Mouse (Mus musculus) WW6 (cell line): Measurements from ENCODE around the gene Tmem117.

Experiments
- DNase-seq: peaks from one replicate; pipeline ENCODE4 v3.0.0-alpha.2; 2013; ENCODE audit warnings: low read depth, low spot score

The Tmem117 gene

DNA sequence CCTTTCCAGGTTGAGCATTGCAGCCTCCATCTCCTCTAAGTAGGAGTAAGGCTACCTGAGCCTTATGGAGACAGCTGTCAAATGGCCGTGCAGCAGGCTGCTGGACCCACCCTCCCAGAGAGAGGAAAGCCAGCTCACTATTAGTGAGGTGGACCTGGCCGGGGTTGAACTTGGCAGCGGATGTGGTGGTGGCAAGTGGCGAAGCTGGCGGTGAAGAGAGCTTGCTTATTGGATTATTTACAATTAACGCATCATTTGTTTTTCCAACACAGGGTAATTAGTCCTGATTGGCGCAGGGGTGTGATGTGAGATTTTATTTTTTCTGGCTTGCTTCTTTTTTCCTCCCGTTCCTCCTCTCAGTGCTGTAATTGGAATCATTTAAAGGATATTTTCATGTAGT, 19.4 kb downstream of the Tmem117 start:
- DNase-seq = no peak

DNA sequence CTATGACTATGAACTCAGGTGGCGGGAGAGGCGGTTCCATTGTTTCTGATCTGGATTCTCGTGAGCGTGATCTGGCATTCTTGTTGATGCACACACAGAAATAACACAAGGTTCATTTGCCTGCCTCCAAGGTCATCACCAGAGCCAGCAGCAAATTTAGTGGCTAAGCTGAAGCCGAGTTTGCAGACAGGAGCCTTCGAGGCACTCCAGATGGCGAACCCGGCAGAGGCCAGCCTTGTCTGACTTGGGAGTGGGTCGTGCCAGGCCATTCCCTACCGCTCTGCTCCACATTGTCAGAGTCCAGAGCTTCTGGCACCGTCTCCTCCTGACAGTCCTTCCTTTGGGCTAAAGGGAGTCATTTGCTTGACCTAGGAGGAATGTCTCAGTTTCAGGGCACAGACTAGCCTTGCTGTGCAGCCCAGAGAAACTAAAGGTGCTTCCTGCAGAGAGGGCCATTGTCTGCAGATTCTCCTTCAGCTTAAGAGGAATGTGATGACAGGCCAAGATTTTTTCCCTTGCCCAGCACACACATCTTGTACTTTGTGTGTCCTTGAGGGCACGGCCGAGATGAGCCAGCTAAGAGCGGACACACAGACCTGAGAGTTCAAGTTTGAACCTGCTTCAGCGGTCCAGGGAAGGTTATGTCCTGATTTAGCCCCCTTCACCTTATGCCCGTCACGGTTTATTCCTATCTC, 20.2 kb downstream of the Tmem117 start:
- DNase-seq = no peak

DNA sequence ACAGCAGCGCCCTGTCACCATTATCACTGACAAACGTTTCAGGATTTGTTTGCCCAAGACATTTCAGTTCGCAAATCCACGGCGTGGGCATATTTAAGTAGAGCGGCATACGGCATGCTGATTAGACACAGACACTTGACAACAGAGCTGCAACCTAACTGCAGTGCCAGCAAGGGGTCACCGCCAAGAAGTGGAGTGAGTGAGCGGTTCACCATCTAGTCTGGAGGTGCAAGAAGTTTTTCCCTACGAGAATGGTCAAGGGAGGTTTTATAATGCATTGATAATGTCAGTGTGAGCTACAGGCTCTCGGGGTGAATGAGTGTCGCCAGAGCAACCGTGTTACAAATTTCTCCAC, 20.7 kb downstream of the Tmem117 start:
- DNase-seq = no peak

DNA sequence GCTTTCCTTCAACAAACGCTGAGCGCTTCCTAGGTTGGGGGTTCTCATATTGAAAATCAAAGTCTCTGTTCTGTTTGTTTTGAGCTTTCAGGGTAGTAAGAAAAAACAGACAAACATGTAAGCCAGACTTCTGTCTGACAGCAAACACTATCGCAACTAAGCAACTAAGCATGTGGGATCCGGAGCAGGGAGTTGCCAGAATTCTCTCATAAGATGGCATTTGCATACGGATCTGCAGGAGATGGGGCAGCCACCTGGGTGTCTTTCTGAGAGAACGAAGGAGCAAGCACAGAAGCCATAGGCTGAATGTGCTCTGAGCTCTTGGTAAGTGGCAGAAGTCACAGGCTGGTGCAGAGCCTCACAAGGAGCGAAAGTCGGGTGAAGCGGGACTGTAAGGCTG, 22.3 kb downstream of the Tmem117 start:
- no peak for DNase-seq

DNA sequence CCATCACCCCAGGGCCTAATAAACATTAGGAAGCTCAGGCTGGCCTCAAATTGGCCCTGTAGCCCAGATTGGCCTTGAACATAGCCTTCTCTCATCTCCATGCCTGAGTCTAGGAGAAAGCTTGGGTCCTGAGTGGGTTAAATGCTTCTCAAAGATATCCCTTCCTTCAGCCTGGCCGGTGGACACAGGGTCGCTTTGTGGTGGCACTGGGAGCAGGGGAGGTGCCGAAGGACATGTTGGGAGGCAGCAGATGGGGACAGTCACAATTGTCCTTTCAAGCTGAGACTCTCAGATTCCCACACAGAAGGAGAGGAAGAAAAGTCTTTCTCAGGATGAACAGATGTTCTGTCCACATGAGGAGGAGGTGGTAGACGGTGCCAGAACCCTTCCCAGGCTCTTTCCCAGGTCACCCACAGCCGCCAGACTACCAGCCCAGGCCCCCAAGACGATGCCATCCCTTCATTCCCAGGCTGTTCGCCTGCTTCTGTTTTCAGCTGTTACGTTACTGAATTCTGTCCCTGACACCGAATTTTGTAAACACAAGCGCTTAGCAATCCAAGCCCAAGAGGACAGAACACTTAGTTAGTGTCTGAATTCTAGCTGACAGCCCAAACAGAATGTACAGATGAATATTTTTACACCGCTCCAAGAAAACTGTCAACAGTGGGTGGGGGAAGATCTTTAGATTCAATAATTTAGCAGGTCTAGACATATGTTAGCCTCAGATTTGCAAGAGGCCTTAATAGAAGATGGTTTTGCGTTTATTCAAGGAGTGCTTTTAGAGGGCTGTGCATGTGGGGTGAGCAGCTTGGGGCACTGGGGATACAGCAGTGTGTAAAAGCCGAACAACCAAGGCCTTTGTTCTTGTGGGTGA, 23.2 kb downstream of the Tmem117 start:
- DNase-seq = no peak

DNA sequence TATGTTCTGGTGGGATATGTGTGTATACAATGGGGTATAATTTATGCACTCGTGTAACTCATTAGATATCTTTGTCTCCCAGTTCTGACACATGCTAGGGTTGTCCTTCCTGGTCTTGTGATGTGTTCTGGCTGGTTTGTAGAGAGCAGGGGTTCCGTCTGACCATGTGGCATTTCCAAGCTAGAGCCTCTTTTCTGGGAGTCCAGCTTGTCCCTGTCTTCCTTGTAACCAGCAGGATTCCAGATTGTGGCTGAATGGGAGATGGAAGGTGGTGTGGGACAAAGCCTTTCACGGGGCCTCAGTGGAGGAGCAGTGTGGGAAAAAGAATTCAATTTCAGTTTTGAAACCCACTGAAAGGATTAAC, 23.8 kb downstream of the Tmem117 start:
- no peak for DNase-seq

DNA sequence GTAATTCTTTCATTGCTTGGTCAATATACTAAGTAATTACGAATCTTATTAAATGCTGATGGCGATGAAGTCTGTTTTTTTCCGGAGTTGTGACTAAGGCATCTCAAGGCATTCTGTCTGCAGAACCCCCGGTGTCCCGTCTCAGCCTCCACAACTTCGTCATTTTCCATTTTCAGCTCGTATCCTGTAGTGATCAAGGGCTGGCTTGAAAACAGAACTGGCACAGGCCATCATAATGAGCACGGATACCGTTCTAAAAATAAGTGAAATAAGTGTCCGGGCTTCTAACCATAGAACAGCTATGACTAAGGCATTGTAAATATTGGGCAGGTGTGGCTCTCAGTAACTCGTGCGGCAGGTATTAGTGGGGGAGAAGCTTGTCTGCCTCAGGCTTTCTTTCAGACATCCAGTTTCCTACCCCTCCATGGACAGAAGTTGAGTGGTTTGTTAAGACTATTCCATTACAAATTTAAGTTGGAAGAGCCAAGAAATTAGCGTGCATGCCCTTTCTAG, 26.8 kb downstream of the Tmem117 start:
- DNase-seq = no peak

DNA sequence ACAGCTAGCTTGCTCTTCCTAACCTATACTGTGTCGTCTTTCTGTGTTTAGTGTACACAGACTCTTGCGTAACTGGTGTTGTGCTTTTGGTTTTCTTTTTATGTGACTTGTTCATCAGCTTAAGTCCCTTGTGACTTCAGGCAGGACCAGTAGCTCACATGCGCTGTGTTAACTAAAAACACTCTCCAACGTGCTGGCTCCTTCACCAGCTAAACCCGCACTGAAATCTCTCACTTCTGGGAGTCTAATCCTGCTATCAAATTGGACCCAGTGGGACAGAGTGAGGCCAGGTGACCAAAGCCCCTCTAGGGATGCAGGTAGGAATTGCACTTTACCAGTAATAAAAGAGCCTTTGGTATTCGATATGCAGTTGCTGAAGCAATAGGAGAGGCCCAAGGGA, 28.9 kb downstream of the Tmem117 start:
- no peak for DNase-seq

DNA sequence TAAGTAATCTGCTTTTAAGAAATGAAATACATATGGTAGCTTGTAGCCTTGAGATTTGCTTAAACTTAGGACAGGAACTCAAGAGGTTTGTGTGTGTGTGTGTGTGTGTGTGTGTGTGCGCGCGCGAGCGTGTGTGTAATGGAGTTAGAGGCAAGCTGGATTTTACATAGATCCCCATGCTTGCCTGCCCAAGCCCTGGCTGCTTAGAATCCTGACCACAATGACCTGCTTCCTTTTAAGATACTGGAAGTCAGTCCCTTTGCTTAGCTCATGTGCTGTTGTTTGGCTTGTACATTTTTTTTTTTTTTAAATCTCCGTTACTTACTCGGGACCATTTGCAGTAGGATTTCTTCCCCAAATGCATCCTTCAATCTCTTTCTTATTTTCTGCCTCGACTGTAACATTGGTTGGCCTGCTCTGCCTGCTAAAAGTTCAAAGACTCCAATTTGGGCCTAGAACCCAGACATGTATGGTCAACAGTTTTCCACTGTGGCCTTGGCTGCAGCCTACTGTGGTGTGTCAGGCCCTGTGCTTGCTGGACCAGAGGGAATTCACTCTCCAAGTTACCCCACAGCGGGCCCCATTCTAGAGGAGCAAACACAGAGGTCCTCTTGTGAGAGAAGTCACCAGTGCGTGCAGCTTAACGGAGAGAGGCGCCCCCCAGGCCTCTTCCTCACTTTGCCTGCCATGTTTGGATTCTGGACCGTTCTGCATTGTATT, 29.5 kb downstream of the Tmem117 start:
- no peak for DNase-seq

DNA sequence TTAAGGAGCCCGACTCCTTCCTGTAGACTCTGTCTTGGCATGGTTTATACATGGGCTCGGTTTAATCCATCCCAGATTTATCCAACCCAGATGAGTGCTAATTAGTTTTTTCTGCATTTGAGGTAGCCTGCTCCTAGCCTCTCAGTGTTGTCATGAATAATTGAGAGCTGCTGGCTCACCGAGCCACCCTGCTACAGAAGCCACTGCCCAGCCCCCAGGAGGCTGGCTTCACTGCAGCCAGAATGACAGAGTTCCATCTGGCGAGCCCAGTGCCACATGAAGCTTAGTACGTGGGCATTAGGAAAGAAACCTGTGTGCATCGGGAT, 30.0 kb downstream of the Tmem117 start:
- DNase-seq = no peak

DNA sequence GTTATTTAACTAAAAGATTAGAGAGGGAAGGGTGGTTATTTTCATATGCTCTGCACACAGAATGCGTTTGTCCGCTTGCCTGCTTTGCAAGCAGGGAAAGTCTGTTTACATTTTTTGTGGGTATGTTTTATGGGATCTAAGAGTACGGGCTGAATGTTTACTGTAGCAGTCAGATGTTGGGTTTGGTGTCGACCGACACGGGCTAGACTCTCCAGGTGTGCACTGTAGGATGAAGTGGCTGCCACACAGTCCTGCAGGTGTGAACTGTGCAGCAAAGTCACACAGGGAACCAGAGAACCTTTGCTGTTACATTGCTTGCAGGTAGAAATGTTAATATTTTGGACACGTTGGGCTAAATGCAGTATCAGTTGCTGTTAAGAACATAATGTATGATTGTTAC, 31.9 kb downstream of the Tmem117 start:
- no peak for DNase-seq

DNA sequence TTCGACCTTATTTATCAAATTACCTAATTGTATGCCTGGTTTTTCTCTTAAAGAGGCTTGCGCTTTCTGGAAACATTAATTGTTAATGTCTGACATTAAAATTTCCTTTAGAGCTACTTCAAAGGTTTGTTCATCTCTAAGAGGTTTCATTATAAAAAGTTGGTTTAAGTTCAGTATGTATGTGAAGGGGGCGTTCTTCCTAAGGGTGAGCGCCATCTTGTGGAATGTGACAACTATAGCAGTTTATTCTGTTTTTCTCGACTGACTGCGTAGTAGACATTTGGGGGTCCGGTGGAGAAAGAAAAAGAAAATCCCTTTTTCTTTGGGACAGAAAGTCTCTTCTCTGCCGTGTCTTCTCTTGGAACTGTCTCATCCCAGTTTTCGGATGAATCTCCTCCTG, 32.4 kb downstream of the Tmem117 start:
- no peak for DNase-seq

DNA sequence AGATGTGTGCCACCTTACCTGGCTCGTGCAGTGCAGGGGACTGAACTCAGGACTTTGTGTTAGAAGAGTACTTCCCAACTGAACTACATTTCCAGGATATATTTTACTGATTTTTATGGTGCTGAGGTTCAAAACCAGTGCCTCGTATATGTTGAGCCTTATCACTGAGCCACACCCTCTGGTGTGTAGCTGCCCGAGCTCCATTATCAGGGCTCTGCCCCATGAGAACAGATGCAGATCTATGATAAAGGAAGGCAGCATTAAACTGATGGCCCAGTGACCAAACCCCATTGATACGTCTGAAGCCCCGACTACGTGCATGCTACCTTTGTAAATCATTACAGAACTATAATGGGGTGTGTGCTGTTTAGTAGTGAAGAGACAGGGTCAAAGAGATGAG, 35.6 kb downstream of the Tmem117 start:
- no peak for DNase-seq

DNA sequence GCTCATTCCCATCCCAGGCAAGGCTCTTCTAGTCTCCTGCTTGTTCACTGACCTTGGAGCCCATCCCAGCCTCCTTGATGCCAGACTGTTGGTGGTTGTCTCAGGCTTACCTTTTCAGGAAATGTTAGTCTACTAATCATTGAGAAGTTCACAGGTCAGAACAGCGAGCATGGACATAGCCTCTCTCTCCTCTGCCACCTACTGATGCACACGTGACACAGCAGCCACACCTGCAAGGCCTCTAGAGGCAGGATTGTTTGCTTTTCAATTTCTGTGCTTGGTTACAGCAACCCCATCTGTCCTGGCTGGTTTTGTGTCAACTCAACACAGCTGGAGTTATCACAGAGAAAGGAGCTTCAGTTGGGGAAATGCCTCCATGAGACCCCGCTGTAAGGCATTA, 52.1 kb downstream of the Tmem117 start:
- DNase-seq = no peak

DNA sequence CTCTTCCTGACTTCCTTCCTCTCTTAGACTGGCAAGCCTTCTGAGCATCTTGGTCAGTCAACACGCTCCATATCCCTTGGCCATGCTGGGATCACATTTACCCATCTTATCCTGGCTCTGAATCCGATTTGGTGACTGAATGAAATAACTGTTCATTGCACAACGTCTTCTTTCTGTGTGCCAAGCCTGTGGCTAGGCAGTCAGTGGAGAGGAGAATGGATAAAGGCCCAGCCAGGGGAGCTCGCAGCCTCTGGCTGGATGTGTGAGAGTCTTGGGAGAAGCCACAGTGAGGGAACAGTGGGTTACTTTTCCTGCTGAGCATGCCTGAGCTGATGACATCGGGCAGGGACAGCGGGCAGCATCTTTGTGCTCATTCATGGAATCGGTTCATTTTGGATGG, 55.2 kb downstream of the Tmem117 start:
- no peak for DNase-seq

DNA sequence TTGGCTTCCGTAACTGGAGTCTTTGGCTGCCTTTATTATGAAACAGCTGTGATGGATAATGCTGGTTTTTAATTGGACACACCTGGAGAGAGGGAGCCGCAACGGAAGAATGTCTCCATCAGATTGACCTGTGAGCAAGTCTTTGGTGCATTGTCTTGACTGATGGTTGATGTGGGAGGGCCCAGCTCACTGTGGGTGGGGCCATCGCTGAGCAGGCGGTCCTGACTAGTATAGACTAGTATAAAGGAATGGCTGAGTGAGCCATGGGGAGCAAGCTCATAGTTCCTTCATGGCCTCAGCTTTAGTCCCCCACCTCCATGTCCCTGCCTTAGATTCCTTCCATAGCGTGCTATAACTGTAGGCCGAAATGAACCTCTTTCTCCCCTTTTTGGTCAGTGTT, 58.1 kb downstream of the Tmem117 start:
- no peak for DNase-seq

DNA sequence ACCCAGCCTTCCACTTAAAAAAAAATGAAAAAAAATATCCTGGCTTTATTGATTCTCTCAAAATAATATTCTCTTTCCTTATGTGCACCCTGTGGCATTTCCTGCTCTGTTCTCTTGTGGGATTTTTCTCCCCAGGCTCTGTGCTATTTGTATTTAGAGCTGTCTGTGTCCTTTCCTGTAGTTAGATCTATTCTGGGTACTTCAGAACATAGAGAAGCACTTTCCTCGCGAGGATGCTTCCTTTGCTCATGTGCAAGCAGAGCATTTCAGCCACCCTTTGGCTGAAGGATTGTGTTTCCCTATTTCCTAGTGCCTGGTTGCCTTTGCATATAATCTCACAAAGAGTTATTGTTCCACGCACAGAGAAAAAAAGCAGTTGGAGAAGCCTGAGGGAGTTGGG, 58.6 kb downstream of the Tmem117 start:
- no peak for DNase-seq

DNA sequence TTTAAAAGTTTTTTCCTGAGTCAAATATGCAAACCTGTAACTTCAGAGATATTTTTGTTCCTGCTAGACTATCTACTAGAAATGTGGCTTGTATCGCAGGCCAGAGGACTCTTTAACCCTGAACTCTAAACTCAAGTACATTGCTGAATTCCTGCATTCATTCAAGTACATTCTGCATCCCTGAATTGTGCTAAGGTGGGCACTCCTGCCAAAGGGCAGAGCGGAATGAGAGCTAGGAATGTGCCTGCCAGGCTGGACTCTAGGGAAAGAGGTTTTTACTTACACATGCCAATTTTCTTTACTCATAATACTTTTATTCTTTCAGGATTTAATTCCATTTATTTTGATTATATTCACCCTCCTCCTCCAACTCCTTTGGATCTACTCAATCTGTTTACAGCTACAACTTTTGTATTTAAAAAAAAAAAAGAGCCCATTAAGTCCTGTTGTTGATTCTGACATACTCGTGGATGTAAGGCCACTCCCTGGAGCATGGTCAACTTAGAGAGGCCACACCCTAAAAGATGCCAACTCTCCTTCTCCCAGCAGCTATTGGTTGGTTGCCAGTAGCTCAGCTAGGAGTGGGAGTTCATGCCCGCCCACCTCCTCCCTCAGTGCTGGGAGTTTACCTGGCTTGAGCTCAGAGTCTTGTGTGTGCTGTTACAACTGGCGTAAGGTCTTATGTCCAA, 60.3 kb downstream of the Tmem117 start:
- DNase-seq = no peak

DNA sequence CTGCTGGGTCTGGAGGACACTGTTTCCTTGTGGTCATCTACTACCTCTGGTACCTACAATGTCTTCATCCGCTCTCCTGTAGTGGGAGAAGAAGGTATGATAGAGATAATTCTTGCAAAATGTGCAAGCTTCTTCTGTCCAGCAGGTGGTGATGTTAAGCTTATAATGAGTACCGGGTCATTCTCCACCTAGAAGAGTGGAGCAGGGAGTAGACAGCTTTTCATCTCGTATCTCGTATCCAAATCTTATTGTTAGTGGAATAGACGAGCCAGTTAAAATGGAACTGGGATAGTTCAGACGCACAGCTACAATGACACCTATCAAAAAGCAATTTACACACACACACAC, 60.8 kb downstream of the Tmem117 start:
- DNase-seq = no peak

DNA sequence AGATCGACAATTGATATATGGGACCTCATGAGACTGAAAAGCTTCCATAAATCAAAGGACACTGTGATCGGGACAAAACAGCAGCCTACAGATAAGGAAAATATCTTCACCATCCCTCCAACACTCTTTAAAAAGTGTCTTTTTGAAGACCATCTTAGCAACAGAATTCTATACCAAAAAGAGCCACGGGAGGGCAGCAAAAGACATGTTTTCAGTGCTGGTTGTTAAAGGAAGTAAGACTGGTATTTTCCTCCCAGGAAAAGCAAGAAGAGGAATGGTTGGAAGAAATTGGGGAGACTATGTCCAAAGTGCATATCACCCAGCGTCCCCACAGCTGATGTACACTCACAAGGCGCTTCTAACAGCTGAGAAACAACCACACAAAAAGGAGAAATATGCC, 93.7 kb downstream of the Tmem117 start:
- DNase-seq = peak; percentile 7

DNA sequence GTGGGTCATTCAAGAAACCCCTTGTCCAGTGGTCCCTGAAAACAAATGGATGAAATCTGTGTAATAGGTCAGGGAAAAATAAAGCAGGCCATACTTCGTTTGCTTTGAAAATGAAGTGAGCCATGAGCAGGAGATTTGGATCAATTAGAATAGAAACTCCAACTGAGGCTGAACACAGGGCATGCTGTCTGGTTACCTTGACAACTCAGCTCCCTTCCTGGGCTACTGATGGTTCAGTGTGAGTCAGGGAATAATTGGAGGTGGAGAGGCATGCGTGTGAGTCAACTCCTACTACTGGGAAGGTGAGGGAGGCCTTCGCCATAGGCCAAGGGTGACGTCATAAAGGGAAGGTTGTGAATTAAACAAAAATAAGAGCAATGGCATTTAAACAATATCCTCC, 103.1 kb downstream of the Tmem117 start:
- DNase-seq = no peak

DNA sequence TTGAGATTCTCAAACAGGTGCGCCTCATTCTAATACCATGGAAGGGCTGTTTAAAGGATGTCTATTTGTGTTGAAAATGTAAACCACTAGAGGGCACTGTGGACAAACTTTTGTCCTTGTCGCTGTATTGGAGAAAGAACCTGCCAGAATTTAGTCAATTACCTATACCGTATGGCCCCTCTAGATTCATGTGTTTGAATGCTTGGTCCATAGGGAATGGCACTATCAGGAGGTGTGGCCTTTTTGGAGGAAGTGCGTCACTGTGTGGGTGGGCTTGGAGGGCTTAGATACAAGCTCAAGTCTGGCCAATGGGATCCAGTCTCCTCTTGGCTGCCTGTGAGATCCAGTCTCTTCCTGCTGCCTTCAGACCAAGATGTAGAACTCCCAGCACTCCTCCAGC, 140.2 kb downstream of the Tmem117 start:
- DNase-seq = peak; percentile 28
